Mouse (Mus musculus) liver, postnatal 0 days (tissue): ENCODE results near the gene Camp. TPM values are rescaled to one million over a fixed set of nuclear protein-coding genes. Genes with fewer than 3 reads are reported as not detected.
A peak's percentile ranks its signal among the peaks of the same experiment; 100 is the strongest.
"Not testable (repeated sequence)": the region's sequence is repeated elsewhere in the genome, so short reads cannot be mapped to it uniquely, and the experiment has no call there.

Experiments used
- ATAC-seq: fragments of 200-750 bp; cut with Nextera tagmentation; 2 replicates; pipeline ENCODE4 v1.8.0; 2017; ENCODE audit warnings: mild to moderate bottlenecking, moderate library complexity
- DNase-seq: peaks from one replicate; pipeline ENCODE4 v3.0.0-alpha.2; 2016
- H3K27ac ChIP-seq: fragments of 300-500 bp; sonication (generic); 2 replicates; pipeline ENCODE4 v1.5.1; 2014; ENCODE audit warnings: antibody characterized with exemption, moderate library complexity, mild to moderate bottlenecking, low read depth
- H3K27me3 ChIP-seq: fragments of 300-500 bp; sonication (generic); 2 replicates; pipeline ENCODE4 v1.6.1; 2014; ENCODE audit warnings: low read length, control low read depth, mixed read lengths; ENCODE audit not compliant: insufficient read depth
- H3K36me3 ChIP-seq: fragments of 300-500 bp; sonication (generic); replicated peaks from 2 replicates; pipeline ENCODE4 v1.6.1; 2014; ENCODE audit warnings: mild to moderate bottlenecking, control low read depth, low read length, moderate library complexity, mixed read lengths; ENCODE audit not compliant: insufficient read depth
- H3K4me1 ChIP-seq: fragments of 300-500 bp; sonication (generic); 2 replicates; pipeline ENCODE4 v1.6.1; 2014; ENCODE audit warnings: antibody characterized with exemption, mild to moderate bottlenecking, control low read depth; ENCODE audit not compliant: insufficient read depth
- H3K4me2 ChIP-seq: fragments of 300-500 bp; sonication (generic); 2 replicates; pipeline ENCODE4 v1.6.1; 2014; ENCODE audit warnings: low read depth, mild to moderate bottlenecking, low read length, moderate library complexity, mixed read lengths
- H3K4me3 ChIP-seq: fragments of 300-500 bp; sonication (generic); 2 replicates; pipeline ENCODE4 v1.5.1; 2014; ENCODE audit warnings: low read depth, low read length
- H3K9ac ChIP-seq: fragments of 300-500 bp; sonication (generic); replicated peaks from 2 replicates; pipeline ENCODE4 v1.6.1; 2014; ENCODE audit warnings: mild to moderate bottlenecking, moderate library complexity
- H3K9me3 ChIP-seq: fragments of 300-500 bp; sonication (generic); 2 replicates; pipeline ENCODE4 v1.6.1; 2016; ENCODE audit warnings: mild to moderate bottlenecking, control low read depth, low read length, mixed read lengths
- CTCF ChIP-seq: sonication (generic); IDR thresholded peaks from 2 replicates; pipeline ENCODE4 v1.5.1; 2016; ENCODE audit warnings: antibody characterized with exemption, low read depth
- EP300 ChIP-seq: IDR thresholded peaks from 2 replicates; pipeline ENCODE4 v1.6.1; 2016; ENCODE audit warnings: antibody characterized with exemption, low read depth, mild to moderate bottlenecking
- WGBS: fragments of 180-500 bp; shearing (Covaris S2); extraction: QIAGEN DNeasy Blood & Tissue Kit; methylation state at CpG from one replicate; pipeline ENCODE4 v1.1.7; 2014; ENCODE audit not compliant: insufficient replicate concordance; 5-methylcytosine and 5-hydroxymethylcytosine counted together
- microRNA-seq: library from miRNA; unstranded; fragments of <30 nt; microRNA quantifications from one replicate; pipeline ENCODE4, GENCODE M21; 2016
- polyA plus RNA-seq: library from polyadenylated mRNA; unstranded; fragments of >200 nt; fragmentation: Nextera tagmentation; extraction: Ambion mirVana; gene quantifications from 2 replicates; pipeline ENCODE4 v1.2.1, GENCODE M21; 2015

Gene Camp
- polyA plus RNA-seq, 1 experiment from 2014 or later = 659 TPM

DNA sequence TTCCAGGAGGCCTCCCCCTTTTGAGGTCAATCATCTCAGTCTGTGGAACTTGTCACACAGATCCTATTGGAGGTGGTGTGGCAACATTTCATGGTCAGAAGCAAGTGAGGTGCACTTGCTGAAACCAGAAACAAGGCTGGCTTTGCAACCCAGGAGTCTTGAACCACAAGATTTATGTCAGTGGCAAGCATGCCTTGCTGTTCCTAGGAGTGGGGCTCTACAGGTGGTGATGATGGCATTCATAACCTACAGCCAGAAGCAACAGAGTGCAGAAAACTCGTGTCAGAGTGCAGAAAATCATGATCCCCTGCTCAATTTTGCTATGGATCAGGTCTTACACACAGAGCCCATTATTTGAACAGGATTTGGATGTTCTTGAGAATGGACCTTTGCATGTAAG is 43.2 kb downstream of the Camp start:
- Histone ChIP-seq H3K9me3 (no peaks in the 10 kb centered on the region), H3K9ac (no peak overlapping the region), H3K4me1 (no peaks in the 10 kb centered on the region; the same call in none of the 2 replicates), H3K27ac (no peak overlapping the region), H3K4me3 (no peak overlapping the region), H3K27me3 (no peaks in the 10 kb centered on the region), H3K4me2 (no peak overlapping the region), H3K36me3 (no peaks in the 10 kb centered on the region)
- no peak for TF ChIP-seq CTCF
- no peak for TF ChIP-seq EP300
- 33% methylated on average over 1 of the region's 1 CpGs for WGBS
- DNase-seq = peak; percentile 15
- peak; percentile 35; the same call in 1 of the 2 replicates for ATAC-seq

- H3K27ac ChIP-seq, H3K27me3 ChIP-seq, H3K4me1 ChIP-seq, DNase-seq, H3K9ac ChIP-seq, ATAC-seq, H3K9me3 ChIP-seq, H3K4me2 ChIP-seq, H3K36me3 ChIP-seq, H3K4me3 ChIP-seq: not testable (repeated sequence)
- 72% methylated on average over 2 of the region's 2 CpGs for WGBS
Observed at GRCm38 (mm10) chr9:109805596-109805995, 43.8 kb downstream of the Camp start.

DNA sequence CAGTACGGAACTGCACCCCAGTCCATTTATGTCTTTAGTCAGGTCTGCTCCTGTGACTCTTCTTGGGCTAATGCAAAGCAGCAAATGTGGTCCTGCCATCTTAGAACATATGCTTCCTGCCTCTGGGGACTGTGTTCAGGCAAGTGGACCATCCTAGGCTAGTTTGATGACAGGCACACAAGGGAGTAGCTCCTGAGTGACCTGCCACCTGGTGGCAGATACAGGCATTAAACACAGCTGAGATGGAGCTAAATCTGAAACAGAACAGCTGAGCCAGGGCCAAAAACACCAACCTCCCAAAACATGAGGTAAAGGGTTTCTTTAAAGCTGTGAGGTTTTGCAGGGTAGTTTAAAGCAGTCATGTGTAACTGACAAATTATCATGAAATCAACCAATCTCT is 51.4 kb downstream of the Camp start:
- H3K4me2 ChIP-seq = no peak overlapping the region
- WGBS = 89% methylated on average over 1 of the region's 1 CpGs
- no peaks in the 10 kb centered on the region for H3K9me3 ChIP-seq
- H3K4me3 ChIP-seq = no peak overlapping the region
- no peak overlapping the region for H3K9ac ChIP-seq
- ATAC-seq (no peak), DNase-seq (peak; percentile 20)
- no peaks in the 10 kb centered on the region for H3K4me1 ChIP-seq
- no peaks in the 10 kb centered on the region for H3K36me3 ChIP-seq
- no peaks in the 10 kb centered on the region for H3K27me3 ChIP-seq
- H3K27ac ChIP-seq = no peak overlapping the region
- TF ChIP-seq CTCF = peak; percentile 58
- TF ChIP-seq EP300 = no peak

Small RNA genes within 50 kb of the gene (microRNA-seq; reads per million reads assigned to microRNA genes)
- gene Mir7089 = 2.4 reads per million

Other genes starting within 250 kb of the Camp start
- gene Fbxw24, start 223.6 kb downstream of the Camp start, polyA plus RNA-seq = not detected in 2 replicates
- not detected in 2 replicates for gene Fbxw25, start 185.0 kb downstream of the Camp start, polyA plus RNA-seq
- gene Fbxw18, start 146.9 kb downstream of the Camp start, polyA plus RNA-seq = not detected in 2 replicates
- not detected in 2 replicates for gene Fbxw26, start 103.5 kb downstream of the Camp start, polyA plus RNA-seq
- gene Fbxw27, start 58.9 kb downstream of the Camp start, polyA plus RNA-seq = not detected in 2 replicates
- not detected in 2 replicates for gene Spink8, start 37.3 kb downstream of the Camp start, polyA plus RNA-seq
- gene Nme6, start 16.9 kb downstream of the Camp start, polyA plus RNA-seq = 30.6 and 30.7 TPM in 2 replicates
- 7.5 and 7.8 TPM in 2 replicates for gene Cdc25a, start 26.0 kb upstream of the Camp start, polyA plus RNA-seq
- gene Map4, start 81.8 kb upstream of the Camp start, polyA plus RNA-seq = 6.3 and 7.7 TPM in 2 replicates